Mouse (Mus musculus) embryonic facial prominence, embryonic 12.5 days (tissue): ENCODE data around the gene Ppp1r13b. TPM values are rescaled to one million over a fixed set of nuclear protein-coding genes. Genes with fewer than 3 reads are reported as not detected.

Experiments used
- ATAC-seq: fragments of 200-750 bp; cut with Nextera tagmentation; 2 replicates; pipeline ENCODE4 v1.8.0; 2017; ENCODE audit not compliant: insufficient number of reproducible peaks, insufficient read depth, low FRiP score, low TSS enrichment
- H3K27ac ChIP-seq: fragments of 300-500 bp; sonication (generic); 2 replicates; pipeline ENCODE4 v1.5.1; 2016; ENCODE audit warnings: mild to moderate bottlenecking
- H3K27me3 ChIP-seq: fragments of 300-500 bp; sonication (generic); 2 replicates; pipeline ENCODE4 v1.6.1; 2016; ENCODE audit warnings: mild to moderate bottlenecking, moderate library complexity
- H3K36me3 ChIP-seq: fragments of 300-500 bp; sonication (generic); 2 replicates; pipeline ENCODE4 v1.6.1; 2016; ENCODE audit warnings: mild to moderate bottlenecking
- H3K4me1 ChIP-seq: fragments of 300-500 bp; sonication (generic); 2 replicates; pipeline ENCODE4 v1.6.1; 2016
- H3K4me2 ChIP-seq: fragments of 300-500 bp; sonication (generic); replicated peaks from 2 replicates; pipeline ENCODE4 v1.6.1; 2016; ENCODE audit warnings: mild to moderate bottlenecking, moderate library complexity
- H3K4me3 ChIP-seq: fragments of 300-500 bp; sonication (generic); 2 replicates; pipeline ENCODE4 v1.5.1; 2016; ENCODE audit warnings: mild to moderate bottlenecking
- H3K9ac ChIP-seq: fragments of 300-500 bp; sonication (generic); 2 replicates; pipeline ENCODE4 v1.6.1; 2016; ENCODE audit warnings: mild to moderate bottlenecking, moderate library complexity
- H3K9me3 ChIP-seq: fragments of 300-500 bp; sonication (generic); 2 replicates; pipeline ENCODE4 v1.6.1; 2016; ENCODE audit warnings: mild to moderate bottlenecking, moderate library complexity
- WGBS: fragments of 180-500 bp; shearing (Covaris S2); methylation state at CpG from one replicate; pipeline ENCODE4 v1.1.7; 2016; 5-methylcytosine and 5-hydroxymethylcytosine counted together
- polyA plus RNA-seq: library from polyadenylated mRNA; unstranded; fragments of >200 nt; fragmentation: Nextera tagmentation; extraction: Ambion mirVana; gene quantifications from 2 replicates; pipeline ENCODE4 v1.2.1, GENCODE M21; 2016

The Ppp1r13b gene
- polyA plus RNA-seq, 1 experiment from 2014 or later, result 13.5 TPM

- H3K4me2 ChIP-seq, result no peak overlapping the region
- no peaks in the 10 kb centered on the region for H3K4me1 ChIP-seq
- no peak overlapping the region for H3K9ac ChIP-seq
- H3K36me3 ChIP-seq, result peaks cover 22% of the 10 kb centered on the region
- H3K27me3 ChIP-seq, result no peaks in the 10 kb centered on the region
- no peak overlapping the region for H3K27ac ChIP-seq
- ATAC-seq, result no peak
- WGBS, result 52% methylated on average over 2 of the region's 2 CpGs
- H3K9me3 ChIP-seq, result no peaks in the 10 kb centered on the region
- H3K4me3 ChIP-seq, result no peak overlapping the region
These were observed 64.4 kb downstream of the Ppp1r13b start for GRCm38 (mm10) chr12:111843470-111843869.

- Histone ChIP-seq H3K9ac (no peak overlapping the region), H3K27me3 (no peaks in the 10 kb centered on the region), H3K9me3 (no peaks in the 10 kb centered on the region), H3K27ac (no peak overlapping the region), H3K4me3 (no peak overlapping the region), H3K4me1 (no peaks in the 10 kb centered on the region), H3K4me2 (no peak overlapping the region), H3K36me3 (peaks cover 26% of the 10 kb centered on the region)
- 77% methylated on average over 15 of the region's 15 CpGs for WGBS
- no peak for ATAC-seq
These were observed 65.1 kb downstream of the Ppp1r13b start for GRCm38 (mm10) chr12:111842565-111843433.

- H3K27ac ChIP-seq, result no peak overlapping the region
- no peak overlapping the region for H3K9ac ChIP-seq
- no peak overlapping the region for H3K4me3 ChIP-seq
- H3K9me3 ChIP-seq, result no peaks in the 10 kb centered on the region
- H3K36me3 ChIP-seq, result peaks cover 58% of the 10 kb centered on the region
- H3K27me3 ChIP-seq, result no peaks in the 10 kb centered on the region
- ATAC-seq, result no peak
- WGBS, result 86% methylated on average over 10 of the region's 10 CpGs
- H3K4me1 ChIP-seq, result no peaks in the 10 kb centered on the region
- no peak overlapping the region for H3K4me2 ChIP-seq
These were observed 74.5 kb downstream of the Ppp1r13b start for GRCm38 (mm10) chr12:111833457-111833856.

- H3K36me3 ChIP-seq, result peaks cover 62% of the 10 kb centered on the region
- WGBS, result 71% methylated on average over 5 of the region's 5 CpGs
These were observed 75.3 kb downstream of the Ppp1r13b start for GRCm38 (mm10) chr12:111832643-111833042.

GRCm38 (mm10) chr12:111830375-111830774, 77.5 kb downstream of the Ppp1r13b start:
- H3K9ac ChIP-seq, result no peak overlapping the region
- ATAC-seq, result no peak
- no peak overlapping the region for H3K4me3 ChIP-seq
- no peaks in the 10 kb centered on the region for H3K4me1 ChIP-seq
- no peak overlapping the region for H3K27ac ChIP-seq
- no peaks in the 10 kb centered on the region for H3K27me3 ChIP-seq
- no peak overlapping the region for H3K4me2 ChIP-seq
- H3K9me3 ChIP-seq, result no peaks in the 10 kb centered on the region
- WGBS, result 86% methylated on average over 10 of the region's 10 CpGs
- H3K36me3 ChIP-seq, result peaks cover 84% of the 10 kb centered on the region

More at GRCm38 (mm10) chr12:111832643-111833042, 75.3 kb downstream of the Ppp1r13b start:
- H3K9ac ChIP-seq, result no peak overlapping the region
- H3K27ac ChIP-seq, result no peak overlapping the region
- H3K4me1 ChIP-seq, result no peaks in the 10 kb centered on the region
- H3K4me2 ChIP-seq, result no peak overlapping the region
- no peak overlapping the region for H3K4me3 ChIP-seq
- no peaks in the 10 kb centered on the region for H3K9me3 ChIP-seq
- no peaks in the 10 kb centered on the region for H3K27me3 ChIP-seq
- no peak for ATAC-seq

GRCm38 (mm10) chr12:111829954-111830353, 78.0 kb downstream of the Ppp1r13b start:
- Histone ChIP-seq H3K36me3 (peaks cover 89% of the 10 kb centered on the region), H3K4me2 (no peak overlapping the region), H3K27me3 (no peaks in the 10 kb centered on the region), H3K4me3 (no peak overlapping the region), H3K9ac (no peak overlapping the region), H3K9me3 (no peaks in the 10 kb centered on the region), H3K4me1 (no peaks in the 10 kb centered on the region), H3K27ac (no peak overlapping the region)
- WGBS, result 89% methylated on average over 9 of the region's 9 CpGs
- no peak for ATAC-seq

- WGBS, result 79% methylated on average over 5 of the region's 5 CpGs
- Histone ChIP-seq H3K4me2 (no peak overlapping the region), H3K4me3 (no peak overlapping the region), H3K9ac (no peak overlapping the region), H3K9me3 (no peaks in the 10 kb centered on the region), H3K27ac (no peak overlapping the region), H3K36me3 (peaks cover 94% of the 10 kb centered on the region), H3K4me1 (no peaks in the 10 kb centered on the region), H3K27me3 (no peaks in the 10 kb centered on the region)
- no peak for ATAC-seq
These were observed 78.5 kb downstream of the Ppp1r13b start for GRCm38 (mm10) chr12:111829447-111829846.

- H3K36me3 ChIP-seq, result peaks cover 87% of the 10 kb centered on the region
- 94% methylated on average over 12 of the region's 12 CpGs for WGBS
- no peak for ATAC-seq
- H3K4me1 ChIP-seq, result peaks cover under 1% of the 10 kb centered on the region; the same call in 1 of the 2 replicates
- no peaks in the 10 kb centered on the region for H3K9me3 ChIP-seq
- no peaks in the 10 kb centered on the region for H3K27me3 ChIP-seq
- H3K4me2 ChIP-seq, result no peak overlapping the region
- no peak overlapping the region for H3K9ac ChIP-seq
- no peak overlapping the region for H3K4me3 ChIP-seq
- no peak overlapping the region for H3K27ac ChIP-seq
These were observed 80.4 kb downstream of the Ppp1r13b start for GRCm38 (mm10) chr12:111827556-111827955.

DNA sequence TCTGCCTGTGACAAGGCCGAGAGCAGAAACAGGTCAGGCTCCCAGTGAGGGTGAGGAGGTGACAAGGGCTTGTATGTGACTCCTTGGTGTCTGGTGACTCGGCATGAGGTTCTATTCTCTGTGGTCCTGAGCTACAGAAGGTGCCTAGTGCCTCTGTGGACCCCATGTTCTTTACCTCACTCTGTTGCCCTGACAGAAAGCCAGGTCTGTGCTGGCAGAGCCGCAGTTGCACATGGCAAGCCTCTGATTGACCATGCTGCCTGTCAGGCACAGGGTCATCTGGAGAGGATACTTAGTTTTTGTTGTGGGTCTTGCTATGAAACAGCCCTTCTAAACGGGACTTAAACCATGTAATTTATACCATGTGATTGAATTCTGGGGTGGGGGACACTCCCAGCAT, 86.0 kb downstream of the Ppp1r13b start:
- Histone ChIP-seq H3K4me2 (no peak overlapping the region), H3K9ac (no peak overlapping the region), H3K27ac (no peak overlapping the region), H3K4me3 (no peak overlapping the region), H3K27me3 (no peaks in the 10 kb centered on the region), H3K9me3 (no peaks in the 10 kb centered on the region), H3K36me3 (peaks cover 37% of the 10 kb centered on the region), H3K4me1 (peaks cover 12% of the 10 kb centered on the region)
- WGBS, result 67% methylated on average over 4 of the region's 4 CpGs
- no peak for ATAC-seq

- Histone ChIP-seq H3K9ac (no peak overlapping the region), H3K4me2 (no peak overlapping the region), H3K36me3 (peaks cover 25% of the 10 kb centered on the region), H3K4me1 (peaks cover 22% of the 10 kb centered on the region), H3K27ac (no peak overlapping the region), H3K9me3 (no peaks in the 10 kb centered on the region), H3K4me3 (no peak overlapping the region), H3K27me3 (no peaks in the 10 kb centered on the region)
- 85% methylated on average over 7 of the region's 7 CpGs for WGBS
- ATAC-seq, result no peak
These were observed 87.2 kb downstream of the Ppp1r13b start for GRCm38 (mm10) chr12:111820708-111821107.

- Histone ChIP-seq H3K4me1 (peaks cover 30% of the 10 kb centered on the region), H3K4me3 (no peak overlapping the region), H3K9me3 (no peaks in the 10 kb centered on the region), H3K36me3 (peaks cover 17% of the 10 kb centered on the region), H3K4me2 (no peak overlapping the region), H3K27me3 (no peaks in the 10 kb centered on the region), H3K9ac (no peak overlapping the region), H3K27ac (no peak overlapping the region)
- 82% methylated on average over 8 of the region's 8 CpGs for WGBS
- no peak for ATAC-seq
These were observed 88.0 kb downstream of the Ppp1r13b start for GRCm38 (mm10) chr12:111819936-111820335.

DNA sequence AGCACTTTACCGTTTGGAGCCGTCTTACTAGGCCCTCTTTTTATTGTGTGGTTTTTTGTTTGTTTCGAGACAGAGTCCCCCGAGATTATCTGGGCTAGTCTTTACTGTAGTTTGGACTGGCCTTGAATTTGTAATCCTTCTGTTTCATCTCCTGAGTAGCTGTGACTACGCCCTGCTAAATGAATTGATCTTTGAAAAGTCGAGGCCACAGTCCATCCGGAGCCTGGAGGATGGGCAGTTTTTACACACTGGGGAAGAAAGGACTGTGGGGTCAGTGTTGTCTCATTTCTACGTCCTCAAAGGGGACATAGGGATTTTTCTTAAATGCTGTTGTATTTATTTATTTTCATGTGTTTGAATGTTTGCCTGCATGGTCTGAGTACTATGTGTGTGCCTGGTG, 89.9 kb downstream of the Ppp1r13b start:
- 92% methylated on average over 8 of the region's 8 CpGs for WGBS

More for the DNA sequence above, 89.9 kb downstream of the Ppp1r13b start:
- Histone ChIP-seq H3K4me1 (peaks cover 36% of the 10 kb centered on the region), H3K27me3 (no peaks in the 10 kb centered on the region), H3K27ac (no peak overlapping the region), H3K9ac (no peak overlapping the region), H3K36me3 (no peaks in the 10 kb centered on the region), H3K9me3 (no peaks in the 10 kb centered on the region), H3K4me2 (no peak overlapping the region), H3K4me3 (no peak overlapping the region)
- no peak for ATAC-seq
